Mouse (Mus musculus) myocyte (in vitro differentiated cells): ENCODE measurements around the gene Ctcf.

ENCODE experiments used
- MAX ChIP-seq: IDR thresholded peaks from one replicate; pipeline ENCODE4 v1.6.1; 2011; ENCODE audit warnings: low read depth, mild to moderate bottlenecking, control low read depth
- POLR2A ChIP-seq: IDR thresholded peaks from one replicate; pipeline ENCODE4 v1.6.1; 2011; ENCODE audit warnings: low read depth, mild to moderate bottlenecking, control low read depth, moderate library complexity; ENCODE audit not compliant: insufficient read length
- TCF12 ChIP-seq: IDR thresholded peaks from one replicate; pipeline ENCODE4 v1.6.1; 2011; ENCODE audit warnings: mild to moderate bottlenecking, control low read depth; ENCODE audit not compliant: poor library complexity, insufficient read depth, severe bottlenecking

- no peak for TF ChIP-seq MAX
- TF ChIP-seq POLR2A, result no peak
- TF ChIP-seq TCF12, result no peak
Observed at GRCm38 (mm10) chr8:105688242-105688752, 51.9 kb downstream of the Ctcf start.
